Mouse (Mus musculus): Measurements from ENCODE around the gene Ubac2.

The Ubac2 gene

GRCm38 (mm10) chr14:121894511-121895135, 16.2 kb downstream of the Ubac2 start:
- DNase-seq (ENCODE audit: low spot score) = no peak

GRCm38 (mm10) chr14:121895316-121895715, 16.9 kb downstream of the Ubac2 start:
- no peak for DNase-seq (ENCODE audit: low spot score)

DNA sequence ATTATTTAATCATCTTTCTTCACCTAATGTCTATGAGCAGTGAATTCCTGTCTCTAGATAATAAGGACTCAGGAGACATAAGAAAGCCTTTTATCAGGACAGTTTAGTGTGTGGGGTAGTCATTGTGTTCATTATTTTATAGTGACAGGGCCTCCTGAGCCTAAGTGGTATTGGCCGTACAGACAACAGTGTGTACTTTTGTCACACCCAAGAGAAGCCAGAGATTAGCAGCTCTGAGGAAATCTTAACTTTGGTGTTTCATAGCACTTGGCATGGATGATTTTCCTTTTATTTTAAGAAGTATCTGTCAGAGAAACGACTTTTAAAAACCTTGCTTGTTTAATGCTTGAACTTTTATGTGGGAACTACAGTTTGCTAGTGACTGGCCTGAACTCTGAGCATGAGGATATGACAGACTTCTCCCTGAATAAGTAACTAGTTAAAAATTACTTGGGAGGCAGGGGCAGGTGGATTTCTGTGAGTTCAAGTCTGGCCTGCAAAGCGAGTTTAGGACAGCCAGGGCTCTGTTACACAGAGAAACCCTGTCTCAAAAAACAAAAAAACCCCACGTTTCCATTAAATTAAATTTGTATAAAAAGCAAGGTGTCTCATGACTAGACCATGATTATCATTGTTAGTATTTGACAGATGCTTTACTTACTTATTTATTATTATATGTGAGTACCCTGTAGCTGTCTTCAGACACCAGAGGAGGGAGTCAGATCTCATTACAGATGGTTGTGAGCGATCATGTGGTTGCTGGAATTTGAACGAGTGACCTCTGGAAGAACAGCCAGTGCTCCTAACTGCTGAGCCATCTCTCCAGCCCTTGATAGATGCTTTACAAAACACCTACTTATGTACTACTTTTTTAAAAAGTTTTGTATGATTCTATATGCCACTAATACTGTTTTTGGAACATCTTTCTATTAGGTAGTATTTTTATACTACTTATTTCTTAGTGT, 18.0 kb downstream of the Ubac2 start:
- no peak for DNase-seq (ENCODE audit: low spot score)

GRCm38 (mm10) chr14:121897773-121898172, 19.4 kb downstream of the Ubac2 start:
- no peak for DNase-seq (ENCODE audit: low spot score)

- DNase-seq (ENCODE audit: low spot score) = no peak
These were observed 20.1 kb downstream of the Ubac2 start for GRCm38 (mm10) chr14:121898509-121898908.

DNA sequence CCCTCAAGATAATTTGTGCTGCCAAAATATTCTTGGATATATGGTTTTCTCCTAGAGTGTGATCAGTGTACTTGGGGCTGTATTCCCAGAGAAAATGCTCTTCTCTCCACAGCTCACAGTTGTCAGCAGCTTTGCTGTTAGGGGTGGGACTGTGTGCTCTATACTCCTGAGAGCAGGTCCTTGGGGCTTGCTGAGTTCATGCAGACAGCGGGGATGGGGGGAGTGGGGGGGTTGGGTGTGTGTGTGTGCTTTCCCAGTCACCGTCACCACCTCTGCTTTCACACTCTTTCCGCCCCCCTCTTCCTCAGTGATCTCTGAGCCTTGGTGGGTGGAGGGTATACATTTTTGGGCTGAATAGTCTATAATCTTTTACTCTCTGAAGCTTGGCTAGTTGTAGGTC, 20.7 kb downstream of the Ubac2 start:
- no peak for DNase-seq (ENCODE audit: low spot score)

GRCm38 (mm10) chr14:121901511-121901910, 23.1 kb downstream of the Ubac2 start:
- no peak for DNase-seq (ENCODE audit: low spot score)

DNA sequence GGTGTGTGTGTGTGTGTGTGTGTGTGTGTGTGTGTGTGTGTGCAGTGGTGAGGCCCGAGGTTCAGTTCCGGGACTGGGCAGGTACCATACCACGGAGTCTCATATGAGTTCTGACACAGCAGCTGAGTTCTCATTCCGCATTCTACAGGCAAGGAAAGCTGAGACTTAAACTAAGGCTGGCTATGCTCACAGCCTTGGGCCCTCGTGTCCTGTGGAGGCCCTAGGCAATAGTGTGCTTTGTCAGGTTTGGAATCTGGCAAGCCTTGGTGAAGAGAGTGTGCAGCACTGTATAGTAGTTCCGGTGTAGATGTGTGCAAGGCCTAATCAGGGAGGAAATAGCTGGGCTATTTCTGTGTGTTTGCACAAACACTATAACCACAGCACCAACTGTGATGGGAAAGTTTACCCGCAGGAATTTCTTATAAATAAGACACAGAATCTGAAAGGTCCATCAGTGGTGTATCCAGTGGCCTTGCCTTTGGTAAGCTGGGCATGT, 25.0 kb downstream of the Ubac2 start:
- no peak for DNase-seq (ENCODE audit: low spot score)

DNA sequence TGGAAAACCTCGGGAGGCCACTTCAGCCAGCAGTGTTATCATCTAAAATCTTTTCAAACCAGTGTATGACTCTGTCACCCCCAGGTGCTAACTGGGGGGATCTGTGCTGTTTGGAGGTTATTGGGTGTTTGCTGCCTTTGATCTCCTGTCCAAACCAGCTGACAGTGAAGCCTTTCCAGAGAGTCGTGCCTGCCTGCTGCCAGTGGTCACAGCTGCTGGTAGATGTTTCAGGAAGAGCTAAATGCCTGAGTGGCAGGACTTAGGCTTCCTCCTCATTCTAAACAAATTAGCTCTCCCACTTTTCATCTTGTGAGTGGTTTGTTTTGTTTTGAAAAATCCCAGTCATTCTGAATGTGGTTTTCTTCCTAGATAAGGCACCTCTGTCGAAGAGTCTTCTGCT, 26.3 kb downstream of the Ubac2 start:
- DNase-seq (ENCODE audit: low spot score) = no peak

DNA sequence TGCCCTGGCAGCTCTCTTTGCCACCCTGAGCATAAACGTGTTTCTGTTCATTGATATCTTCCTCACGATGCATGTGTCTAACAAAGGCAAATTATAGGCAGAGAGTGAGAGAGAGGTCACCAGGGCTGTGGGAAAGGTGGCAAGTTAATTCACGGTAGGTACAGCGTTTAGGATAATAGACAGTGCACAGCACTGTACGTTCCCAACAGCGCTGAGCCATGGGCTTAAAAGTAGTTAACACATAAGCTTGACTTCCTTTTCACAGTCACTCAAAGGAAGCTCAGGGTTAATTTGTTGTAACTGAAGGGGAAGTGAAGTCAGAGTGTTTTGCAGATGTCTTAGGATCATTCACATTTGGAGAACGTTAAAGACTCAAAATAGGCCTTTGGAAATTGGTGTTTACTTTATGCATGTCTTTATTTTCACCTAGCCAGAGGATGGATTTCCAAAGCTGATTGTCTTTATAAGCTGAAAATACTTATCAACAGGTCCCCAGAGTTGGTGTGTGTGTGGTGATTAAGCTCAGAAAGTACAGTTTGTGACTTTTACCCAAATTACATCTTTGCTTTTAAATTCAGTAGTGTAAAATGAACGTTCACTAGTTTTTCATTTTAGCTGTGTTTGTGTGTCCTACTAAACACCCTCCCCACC, 28.0 kb downstream of the Ubac2 start:
- no peak for DNase-seq (ENCODE audit: low spot score)

DNA sequence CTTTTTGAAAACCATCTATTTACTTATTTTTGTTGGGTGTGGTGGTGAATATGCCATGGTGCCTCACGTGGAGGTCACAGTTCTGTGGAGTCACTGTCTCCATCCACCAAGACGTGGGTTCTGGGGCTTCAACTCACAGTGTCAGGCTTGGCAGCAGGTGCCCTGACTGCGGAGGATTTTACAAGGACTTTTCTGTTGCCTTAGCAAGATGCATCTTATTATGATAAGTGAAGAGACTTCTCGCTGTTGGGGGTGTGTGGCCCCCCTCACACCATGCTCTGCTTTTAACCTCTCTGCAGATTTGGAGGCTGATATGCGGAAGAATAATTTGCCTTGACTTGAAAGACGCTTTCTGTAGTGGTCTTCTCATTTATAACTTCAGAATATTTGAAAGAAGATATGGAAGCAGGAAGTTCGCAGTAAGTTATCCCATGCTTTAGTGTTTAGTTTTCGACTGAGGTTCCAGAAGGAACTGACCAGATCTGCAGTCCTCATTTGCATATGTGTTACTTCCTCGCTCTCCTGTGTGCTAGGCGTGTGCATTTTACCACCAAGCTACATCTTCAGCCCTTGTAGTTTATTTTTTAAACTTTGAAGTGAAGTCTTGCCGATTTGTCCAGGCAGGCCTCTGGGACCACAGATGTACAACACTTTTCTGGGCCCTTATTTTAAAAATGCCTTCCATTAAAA, 28.7 kb downstream of the Ubac2 start:
- no peak for DNase-seq (ENCODE audit: low spot score)

- no peak for DNase-seq (ENCODE audit: low spot score)
These were observed 31.4 kb downstream of the Ubac2 start for GRCm38 (mm10) chr14:121909868-121910267.

GRCm38 (mm10) chr14:121912501-121912900, 34.1 kb downstream of the Ubac2 start:
- no peak for DNase-seq (ENCODE audit: low spot score)

GRCm38 (mm10) chr14:121915143-121915542, 36.7 kb downstream of the Ubac2 start:
- DNase-seq (ENCODE audit: low spot score) = no peak

DNA sequence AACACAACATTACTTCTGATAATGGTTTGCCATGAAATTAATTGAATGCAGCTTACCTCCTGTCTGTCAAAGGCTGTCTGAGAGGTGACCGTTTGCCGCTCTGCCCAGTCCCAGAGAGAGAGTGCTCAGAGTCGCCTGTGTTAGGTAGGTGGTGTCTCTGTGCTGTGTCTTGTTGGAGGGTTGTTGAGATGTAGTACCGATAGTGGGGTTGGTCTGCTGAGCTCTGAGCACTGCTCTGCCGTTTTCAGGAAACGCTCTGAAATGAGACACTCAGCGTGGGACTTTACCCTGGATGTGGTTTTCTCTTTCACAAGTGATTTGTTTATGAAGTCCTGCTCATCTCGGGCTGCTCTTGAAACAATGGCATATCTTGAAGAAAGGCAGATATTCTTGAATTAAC, 37.2 kb downstream of the Ubac2 start, which contains the start of gene Gpr18:
TSS of gene Gpr18 (minus strand) at position 161 of the 400 bp plus-strand sequence.
- DNase-seq (ENCODE audit: low spot score) = peak; percentile 61

DNA sequence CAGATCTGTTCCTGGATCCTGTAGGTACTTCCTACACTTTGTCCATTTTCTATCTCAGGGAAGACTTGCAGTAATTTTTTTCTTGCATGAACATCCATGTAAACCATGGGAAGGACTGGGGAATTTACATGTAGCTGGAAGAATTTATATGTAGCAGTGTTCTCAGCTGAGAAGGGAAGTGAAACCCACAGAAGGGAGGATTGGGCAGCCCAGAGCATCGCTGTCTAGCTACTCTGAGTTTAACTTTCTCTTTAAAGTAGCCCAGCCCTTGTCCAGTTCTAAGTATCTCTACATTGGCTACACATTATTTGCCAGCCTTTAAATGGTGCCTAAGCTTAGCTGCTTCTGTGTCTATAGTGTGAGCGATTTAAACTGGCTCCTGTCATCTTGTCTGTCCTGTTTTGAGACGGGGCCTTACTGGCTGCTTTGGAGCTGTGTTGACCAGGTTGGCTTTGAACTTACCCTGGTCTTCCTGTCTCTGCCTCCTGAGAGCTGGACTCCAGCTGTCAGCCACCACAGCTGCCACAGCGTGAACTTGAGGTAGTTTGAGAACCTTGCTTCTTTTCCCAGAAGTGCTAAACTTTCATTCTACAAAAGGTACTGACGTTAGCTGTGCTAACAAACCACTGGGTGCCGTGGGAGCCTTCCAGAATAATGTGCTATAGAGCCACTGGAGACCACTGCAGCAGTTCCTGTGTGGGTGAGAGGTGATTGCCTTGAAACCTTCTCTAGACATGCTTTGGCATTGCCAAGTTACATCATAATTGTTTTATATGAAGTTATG, 38.1 kb downstream of the Ubac2 start:
- no peak for DNase-seq (ENCODE audit: low spot score)

DNA sequence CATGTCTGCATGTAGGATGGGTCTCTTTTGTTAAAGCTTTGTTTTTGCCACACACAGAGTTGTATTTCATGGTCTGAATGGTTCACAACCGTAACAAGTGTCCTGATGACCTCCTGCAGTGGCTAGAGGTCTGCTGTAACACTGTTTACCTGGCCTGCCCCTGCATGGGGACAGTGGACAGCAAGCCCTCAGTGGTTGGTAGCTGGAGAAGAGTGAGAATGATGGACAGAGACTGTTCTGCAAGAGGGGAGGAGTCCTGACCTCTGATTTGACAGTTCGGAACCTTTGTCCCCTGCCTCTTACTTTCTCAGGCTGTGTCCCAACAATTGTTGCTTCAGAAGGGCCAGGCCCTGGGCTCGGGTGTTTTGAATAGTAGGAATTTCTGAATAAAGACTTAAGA, 39.8 kb downstream of the Ubac2 start:
- no peak for DNase-seq (ENCODE audit: low spot score)

DNA sequence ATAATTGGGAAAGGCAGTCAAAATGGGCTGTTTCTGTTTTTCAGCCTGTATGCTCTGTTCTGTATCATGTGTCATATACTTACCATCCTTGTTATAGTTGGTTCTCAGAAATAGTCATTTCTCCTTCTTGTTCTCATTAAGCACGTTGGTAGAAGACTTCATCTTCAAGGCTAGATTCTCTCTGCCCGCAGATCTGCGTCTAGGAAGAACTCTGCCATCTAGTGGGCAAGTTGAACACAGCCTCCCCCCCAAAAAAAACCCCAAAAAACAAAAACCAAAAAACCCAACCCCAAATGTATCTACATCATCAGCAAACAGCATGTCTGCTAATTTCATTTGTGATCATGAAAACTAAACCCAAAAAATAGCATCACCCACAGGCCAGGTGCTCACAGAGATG, 41.3 kb downstream of the Ubac2 start:
- no peak for DNase-seq (ENCODE audit: low spot score)

GRCm38 (mm10) chr14:121920511-121921124, 42.2 kb downstream of the Ubac2 start:
- DNase-seq (ENCODE audit: low spot score) = no peak

DNA sequence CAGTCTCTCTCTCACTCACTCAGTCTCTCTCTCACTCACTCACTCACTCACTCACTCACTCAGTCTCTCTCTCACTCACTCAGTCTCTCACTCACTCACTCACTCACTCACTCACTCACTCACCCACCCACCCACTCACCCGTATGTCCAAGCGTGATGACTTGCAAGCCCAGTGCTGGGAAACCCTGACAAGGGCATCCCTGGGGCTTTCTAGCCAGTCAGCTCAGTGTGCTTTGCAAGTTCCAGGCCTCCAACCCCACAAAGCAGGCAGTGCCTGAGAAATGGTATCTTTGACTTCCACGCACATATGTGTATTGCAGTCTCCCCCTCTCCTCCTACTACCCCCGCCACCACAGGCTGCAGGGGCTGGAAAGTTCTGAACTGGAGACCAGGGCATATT, 43.6 kb downstream of the Ubac2 start:
- no peak for DNase-seq (ENCODE audit: low spot score)

DNA sequence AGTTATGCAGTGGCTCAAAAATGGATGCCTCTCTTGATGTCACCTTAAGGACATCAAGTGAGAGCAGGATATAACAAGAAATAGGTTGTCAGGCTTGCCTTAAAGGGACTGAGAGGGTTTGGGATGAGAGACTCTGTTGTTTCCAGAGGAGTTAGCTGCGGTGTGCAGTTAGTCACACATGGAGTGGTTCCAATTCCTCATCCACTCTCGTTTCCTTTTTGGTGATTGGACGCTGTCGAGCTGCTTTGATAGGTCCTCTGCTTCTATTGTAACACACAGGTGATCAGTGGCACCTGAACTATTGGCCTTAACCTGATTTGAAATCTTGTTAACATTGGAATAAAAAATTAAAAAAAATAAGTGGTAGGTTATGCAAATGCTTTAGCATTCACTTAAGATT, 44.3 kb downstream of the Ubac2 start:
- DNase-seq (ENCODE audit: low spot score) = no peak
